Mouse (Mus musculus) embryonic facial prominence, embryonic 11.5 days (tissue): ENCODE measurements around the gene Aqp1. TPM values are rescaled to one million over a fixed set of nuclear protein-coding genes. Genes with fewer than 3 reads are reported as not detected.

Source experiments
- ATAC-seq: fragments of 200-750 bp; cut with Nextera tagmentation; replicated peaks from 2 replicates; pipeline ENCODE4 v1.8.0; 2017; ENCODE audit warnings: low read depth; ENCODE audit not compliant: insufficient number of reproducible peaks, low FRiP score, low TSS enrichment
- DNase-seq: peaks from one replicate; pipeline ENCODE4 v3.0.0-alpha.2; 2015; ENCODE audit warnings: low spot score
- H3K27ac ChIP-seq: fragments of 300-500 bp; sonication (generic); replicated peaks from 2 replicates; pipeline ENCODE4 v1.5.1; 2014; ENCODE audit warnings: mild to moderate bottlenecking, low read depth, low read length, control low read depth
- H3K27me3 ChIP-seq: fragments of 300-500 bp; sonication (generic); 2 replicates; pipeline ENCODE4 v1.6.1; 2014; ENCODE audit warnings: mild to moderate bottlenecking, low read length, moderate library complexity, mixed read lengths; ENCODE audit not compliant: control insufficient read depth, insufficient read depth
- H3K36me3 ChIP-seq: fragments of 300-500 bp; sonication (generic); replicated peaks from 2 replicates; pipeline ENCODE4 v1.6.1; 2014; ENCODE audit warnings: low read depth, mild to moderate bottlenecking, low read length, moderate library complexity, mixed read lengths; ENCODE audit not compliant: control insufficient read depth, insufficient read depth
- H3K4me1 ChIP-seq: fragments of 300-500 bp; sonication (generic); 2 replicates; pipeline ENCODE4 v1.6.1; 2014; ENCODE audit warnings: low read length, mixed read lengths; ENCODE audit not compliant: control insufficient read depth, insufficient read depth
- H3K4me2 ChIP-seq: fragments of 300-500 bp; sonication (generic); 2 replicates; pipeline ENCODE4 v1.6.1; 2014; ENCODE audit warnings: low read depth, mild to moderate bottlenecking, control low read depth, low read length, moderate library complexity
- H3K4me3 ChIP-seq: fragments of 300-500 bp; sonication (generic); 2 replicates; pipeline ENCODE4 v1.5.1; 2014; ENCODE audit warnings: low read depth, low read length, control low read depth
- H3K9ac ChIP-seq: fragments of 300-500 bp; sonication (generic); replicated peaks from 2 replicates; pipeline ENCODE4 v1.6.1; 2014; ENCODE audit warnings: mild to moderate bottlenecking, control low read depth, low read length
- H3K9me3 ChIP-seq: fragments of 300-500 bp; sonication (generic); replicated peaks from 2 replicates; pipeline ENCODE4 v1.6.1; 2016; ENCODE audit warnings: mild to moderate bottlenecking, low read length, inconsistent platforms, mixed read lengths; ENCODE audit not compliant: control insufficient read depth
- WGBS: fragments of 180-500 bp; shearing (Covaris S2); extraction: QIAGEN DNeasy Blood & Tissue Kit; methylation state at CpG from one replicate; pipeline ENCODE4 v1.1.7; 2014; 5-methylcytosine and 5-hydroxymethylcytosine counted together
- microRNA-seq: library from miRNA; unstranded; fragments of <30 nt; microRNA quantifications from one replicate; pipeline ENCODE4, GENCODE M21; 2016; ENCODE audit warnings: borderline number of aligned reads
- polyA plus RNA-seq: library from polyadenylated mRNA; unstranded; fragments of >200 nt; fragmentation: Nextera tagmentation; extraction: Ambion mirVana; gene quantifications from 2 replicates; pipeline ENCODE4 v1.2.1, GENCODE M21; 2014

Gene Aqp1
- polyA plus RNA-seq, 1 experiment from 2014 or later, result 0.28 TPM

GRCm38 (mm10) chr6:55389321-55389720 is 53.1 kb downstream of the Aqp1 start:
- ATAC-seq (no peak), DNase-seq (no peak)
- H3K9me3 ChIP-seq, result no peaks in the 10 kb centered on the region
- 72% methylated on average over 5 of the region's 5 CpGs for WGBS
- no peaks in the 10 kb centered on the region for H3K36me3 ChIP-seq
- H3K27ac ChIP-seq, result no peak overlapping the region
- no peak overlapping the region for H3K9ac ChIP-seq
- H3K27me3 ChIP-seq, result no peaks in the 10 kb centered on the region
- no peaks in the 10 kb centered on the region for H3K4me1 ChIP-seq
- H3K4me2 ChIP-seq, result no peak overlapping the region
- H3K4me3 ChIP-seq, result no peak overlapping the region

DNA sequence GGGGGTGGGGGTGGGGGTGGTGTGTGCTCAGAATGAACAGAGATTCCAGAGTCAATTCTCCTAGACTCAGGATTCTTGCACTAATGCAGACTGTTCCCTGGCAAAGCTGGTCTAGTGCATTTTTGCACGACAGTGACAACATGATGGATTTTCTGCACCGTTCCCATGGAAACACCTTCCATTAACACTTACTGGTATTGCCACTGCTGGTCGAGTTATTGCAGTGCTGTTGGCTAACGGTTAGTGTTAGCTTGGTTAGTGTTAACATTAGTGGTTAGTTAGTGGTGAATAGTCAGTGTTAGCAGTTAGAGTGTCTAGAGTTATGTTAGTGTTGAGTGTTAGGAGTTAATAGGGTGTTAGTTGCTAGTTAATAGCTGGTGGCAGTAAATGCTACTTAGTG is 55.6 kb downstream of the Aqp1 start:
- Histone ChIP-seq H3K27me3 (no peaks in the 10 kb centered on the region), H3K4me3 (no peak overlapping the region), H3K9me3 (no peaks in the 10 kb centered on the region), H3K4me2 (no peak overlapping the region), H3K4me1 (no peaks in the 10 kb centered on the region), H3K27ac (no peak overlapping the region), H3K36me3 (no peaks in the 10 kb centered on the region), H3K9ac (no peak overlapping the region)
- whole genome bisulfite sequencing, result 69% methylated on average over 4 of the region's 4 CpGs
- ATAC-seq, result no peak
- no peak for DNase-seq

DNA sequence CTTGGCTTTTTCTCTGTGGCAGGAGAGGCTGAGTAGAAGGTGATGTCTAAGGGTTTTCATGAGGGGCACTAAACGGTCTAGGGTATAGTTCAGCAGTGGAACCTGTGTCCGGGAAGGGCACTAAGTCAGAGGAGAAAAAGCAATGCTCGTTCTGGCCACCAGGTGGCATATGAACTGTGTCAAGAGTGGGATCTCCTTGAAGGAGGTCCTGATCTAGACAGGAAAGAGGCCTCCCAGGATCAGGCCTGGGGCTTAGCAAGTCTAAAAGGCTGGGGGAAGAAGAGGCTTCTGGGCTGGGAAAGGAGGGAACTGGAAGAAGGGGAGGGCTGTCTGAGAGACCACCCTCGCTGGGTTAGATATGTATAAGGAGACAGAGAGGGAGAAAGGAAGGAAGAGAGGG is 56.2 kb downstream of the Aqp1 start:
- no peaks in the 10 kb centered on the region for H3K27me3 ChIP-seq
- no peak overlapping the region for H3K9ac ChIP-seq
- 14% methylated on average over 4 of the region's 4 CpGs for WGBS
- no peaks in the 10 kb centered on the region for H3K4me1 ChIP-seq
- no peak overlapping the region for H3K27ac ChIP-seq
- H3K36me3 ChIP-seq, result no peaks in the 10 kb centered on the region
- 0 out of 2 replicates have a peak, but pooled peaks have one; percentile 37 for ATAC-seq
- H3K4me2 ChIP-seq, result no peak overlapping the region
- peak; percentile 92 for DNase-seq
- no peaks in the 10 kb centered on the region for H3K9me3 ChIP-seq
- H3K4me3 ChIP-seq, result no peak overlapping the region

DNA sequence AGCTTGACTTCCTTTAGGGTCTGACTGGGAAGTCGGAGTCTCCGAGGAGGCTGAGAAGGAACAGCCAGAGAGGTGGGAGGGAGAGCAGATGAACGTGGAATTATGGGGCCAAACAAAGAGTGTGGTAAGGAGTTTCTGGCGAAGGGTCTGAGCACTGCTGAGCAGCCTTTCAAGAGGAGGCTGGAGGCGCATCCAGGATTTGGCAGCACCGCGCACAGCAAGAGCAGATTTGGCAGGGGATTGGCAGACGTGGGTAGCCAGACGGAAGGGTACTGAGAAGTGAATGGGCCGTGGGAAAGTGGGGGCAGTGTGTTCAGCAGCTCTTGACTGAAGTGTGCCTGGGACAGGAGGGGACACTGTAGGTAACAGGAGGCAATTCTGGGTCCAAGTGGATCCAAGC is 58.6 kb downstream of the Aqp1 start:
- Histone ChIP-seq H3K36me3 (no peaks in the 10 kb centered on the region), H3K27me3 (no peaks in the 10 kb centered on the region), H3K4me1 (no peaks in the 10 kb centered on the region), H3K27ac (no peak overlapping the region), H3K4me3 (no peak overlapping the region), H3K9ac (no peak overlapping the region), H3K9me3 (no peaks in the 10 kb centered on the region), H3K4me2 (no peak overlapping the region)
- 85% methylated on average over 10 of the region's 10 CpGs for WGBS
- ATAC-seq (no peak), DNase-seq (no peak)

GRCm38 (mm10) chr6:55396176-55396575 is 59.9 kb downstream of the Aqp1 start:
- no peaks in the 10 kb centered on the region for H3K9me3 ChIP-seq
- ATAC-seq (0 out of 2 replicates have a peak, but pooled peaks have one; percentile 50), DNase-seq (peak; percentile 53)
- no peak overlapping the region for H3K9ac ChIP-seq
- H3K4me1 ChIP-seq, result no peaks in the 10 kb centered on the region
- H3K4me2 ChIP-seq, result no peak overlapping the region
- H3K27me3 ChIP-seq, result no peaks in the 10 kb centered on the region
- H3K36me3 ChIP-seq, result no peaks in the 10 kb centered on the region
- no peak overlapping the region for H3K4me3 ChIP-seq
- no peak overlapping the region for H3K27ac ChIP-seq
- WGBS, result 40% methylated on average over 3 of the region's 3 CpGs

GRCm38 (mm10) chr6:55396622-55397041 is 60.4 kb downstream of the Aqp1 start:
- H3K27ac ChIP-seq, result no peak overlapping the region
- WGBS, result 70% methylated on average over 11 of the region's 11 CpGs

More at GRCm38 (mm10) chr6:55396622-55397041, 60.4 kb downstream of the Aqp1 start:
- Histone ChIP-seq H3K36me3 (no peaks in the 10 kb centered on the region), H3K9me3 (no peaks in the 10 kb centered on the region), H3K4me1 (no peaks in the 10 kb centered on the region), H3K4me3 (no peak overlapping the region), H3K9ac (no peak overlapping the region), H3K27me3 (no peaks in the 10 kb centered on the region), H3K4me2 (no peak overlapping the region)
- DNase-seq (peak; percentile 9), ATAC-seq (peak; percentile 64)

Small RNA genes within 50 kb of the gene (microRNA-seq; reads per million reads assigned to microRNA genes)
- gene Gm25458, result not detected

Other genes with a start within 250 kb of the Aqp1 start
- 0.18 TPM in 1 of 2 replicates, not detected in the other for gene Crhr2, start 203.4 kb upstream of the Aqp1 start, polyA plus RNA-seq
- 3.1 and 5.3 TPM in 2 replicates for gene Inmt, start 161.4 kb upstream of the Aqp1 start, polyA plus RNA-seq
- 23.9 and 26.0 TPM in 2 replicates for gene Mindy4, start 133.0 kb upstream of the Aqp1 start, polyA plus RNA-seq
- not detected in 2 replicates for gene Ghrhr, start 39.9 kb downstream of the Aqp1 start, polyA plus RNA-seq
- 2.5 and 3.7 TPM in 2 replicates for gene Adcyap1r1, start 115.5 kb downstream of the Aqp1 start, polyA plus RNA-seq